Mouse (Mus musculus) liver, adult 2 months (tissue): ENCODE data around the gene Dnaic1. TPM values are rescaled to one million over a fixed set of nuclear protein-coding genes. Genes with fewer than 3 reads are reported as not detected.
A peak's percentile ranks its signal among the peaks of the same experiment; 100 is the strongest.

ENCODE experiments used
- DNase-seq: peaks from one replicate; pipeline ENCODE4 v3.0.0-alpha.2; 2011; ENCODE audit warnings: low read depth, low spot score; ENCODE audit errors: extremely low read depth
- H3K27ac ChIP-seq: fragments of 200-500 bp; replicated peaks from 2 replicates; pipeline ENCODE4 v1.5.1; 2012; ENCODE audit warnings: low read depth, mild to moderate bottlenecking, control low read depth, inconsistent platforms, low read length; ENCODE audit not compliant: insufficient read depth
- H3K27me3 ChIP-seq: fragments of 200-500 bp; 2 replicates; pipeline ENCODE4 v1.6.1; 2012; ENCODE audit warnings: mild to moderate bottlenecking, moderate library complexity, low read length, inconsistent platforms; ENCODE audit not compliant: control insufficient read depth, insufficient read depth
- H3K36me3 ChIP-seq: fragments of 200-500 bp; 2 replicates; pipeline ENCODE4 v1.6.1; 2012; ENCODE audit warnings: low read length, inconsistent platforms; ENCODE audit not compliant: control insufficient read depth, insufficient read depth
- H3K4me1 ChIP-seq: fragments of 200-500 bp; 2 replicates; pipeline ENCODE4 v1.6.1; 2011; ENCODE audit warnings: low read length; ENCODE audit not compliant: control insufficient read depth, insufficient read depth
- H3K4me3 ChIP-seq: fragments of 200-500 bp; 2 replicates; pipeline ENCODE4 v1.5.1; 2011; ENCODE audit warnings: low read depth, mild to moderate bottlenecking, control low read depth, low read length, moderate library complexity; ENCODE audit not compliant: insufficient read depth
- H3K79me2 ChIP-seq: fragments of 200-500 bp; 2 replicates; pipeline ENCODE4 v1.6.1; 2012; ENCODE audit warnings: inconsistent platforms, mild to moderate bottlenecking, low read length, moderate library complexity; ENCODE audit not compliant: control insufficient read depth, insufficient read depth
- H3K9ac ChIP-seq: fragments of 200-500 bp; 2 replicates; pipeline ENCODE4 v1.6.1; 2012; ENCODE audit warnings: low read depth, mild to moderate bottlenecking, control low read depth, inconsistent platforms, low read length
- CTCF ChIP-seq: fragments of 200-500 bp; IDR thresholded peaks from 2 replicates; pipeline ENCODE4 v1.5.1; 2011; ENCODE audit warnings: low read depth, low read length, control low read depth
- POLR2A ChIP-seq: fragments of 200-500 bp; IDR thresholded peaks from 2 replicates; pipeline ENCODE4 v1.6.1; 2011; ENCODE audit warnings: low read length, control low read depth; ENCODE audit not compliant: insufficient read depth; ENCODE audit errors: extremely low read depth
- WGBS: fragments of 180-500 bp; shearing (Covaris S2); methylation state at CpG from one replicate; pipeline ENCODE4 v1.1.7; 2018; 5-methylcytosine and 5-hydroxymethylcytosine counted together
- polyA plus RNA-seq: library from polyadenylated mRNA; depleted of rRNA; stranded (reverse); fragments of >200 nt; gene quantifications from 2 replicates; pipeline ENCODE4 v1.2.3, GENCODE M21; 2012; rRNA removed
- total RNA-seq: library from RNA; depleted of rRNA; stranded (reverse); fragments of >200 nt; gene quantifications from 2 replicates; pipeline ENCODE4 v1.2.3, GENCODE M21; 2014; rRNA removed

Dnaic1 gene
- 0.18 and 1.2 TPM in 2 replicates for total RNA-seq
- polyA plus RNA-seq, result 0.78 and 2.3 TPM in 2 replicates

DNA sequence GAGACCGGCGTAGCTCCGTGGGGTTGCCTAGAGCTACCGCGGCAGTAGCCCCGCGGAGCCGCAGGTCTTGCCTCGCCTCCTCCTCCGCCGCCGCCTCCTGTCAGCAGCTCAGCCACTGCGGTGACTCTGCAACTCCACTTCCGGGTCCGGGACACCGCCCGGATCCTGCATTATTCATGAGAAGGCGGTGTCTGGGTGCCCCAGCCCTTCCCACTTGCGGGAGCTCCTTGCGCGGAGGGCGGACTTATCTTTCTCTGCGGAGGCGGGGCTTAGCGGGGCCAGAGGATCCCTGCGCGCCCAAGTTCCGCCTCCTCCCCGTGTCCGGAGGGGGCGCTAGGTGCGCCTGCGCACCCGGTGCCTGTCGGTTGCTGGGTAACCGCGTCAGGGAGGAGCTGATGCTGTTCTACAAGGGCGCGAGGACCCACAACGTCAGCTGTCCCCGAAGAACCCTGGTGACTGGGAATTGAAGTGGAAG is at the start of gene Dnaic1, which contains the start of gene Fam219a:
TSS of gene Dnaic1 (plus strand) at position 365 of the 475 bp plus-strand sequence.
TSS of gene Fam219a (minus strand) at position 128 of the 475 bp plus-strand sequence.
- Histone ChIP-seq H3K79me2 (peaks cover 8% of the 10 kb centered on the region; the same call in 1 of the 2 replicates), H3K36me3 (no peaks in the 10 kb centered on the region), H3K4me3 (peak within 1 kb of the TSS; percentile 85), H3K9ac (peak within 1 kb of the TSS; percentile 81), H3K4me1 (0 out of 2 replicates have a peak, but pooled peaks cover 3% of the 10 kb centered on the region), H3K27ac (peak within 1 kb of the TSS; percentile 25), H3K27me3 (no peaks in the 10 kb centered on the region)
- DNase-seq, result peak; percentile 92
- WGBS, result under 1% methylated on average over 41 of the region's 41 CpGs
- peak; percentile 47 for TF ChIP-seq CTCF
- TF ChIP-seq POLR2A, result peak; percentile 80

DNA sequence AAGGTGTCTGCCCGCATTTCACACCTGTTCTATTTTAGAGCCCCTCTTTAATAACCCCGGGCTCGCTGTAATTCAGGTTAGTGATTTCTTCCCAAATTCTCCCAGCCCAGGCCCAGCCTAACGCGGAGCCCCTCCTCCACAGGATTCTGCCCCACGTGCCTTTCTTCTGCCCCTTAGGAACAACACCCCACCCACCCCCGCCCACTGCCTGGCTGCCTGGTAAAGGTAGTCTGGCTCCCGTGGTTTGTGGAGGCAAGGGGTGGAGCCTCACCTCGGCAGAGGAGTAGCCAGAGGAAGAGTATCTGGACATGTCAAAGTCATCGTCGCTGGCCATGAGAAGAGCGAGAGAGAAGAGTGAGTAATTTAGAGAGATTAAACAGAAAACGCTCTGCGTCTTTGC is 48.9 kb upstream of the Dnaic1 start:
- no peak for DNase-seq
- no peaks in the 10 kb centered on the region for H3K27me3 ChIP-seq
- no peak overlapping the region for H3K4me3 ChIP-seq
- no peak overlapping the region for H3K9ac ChIP-seq
- H3K27ac ChIP-seq, result no peak overlapping the region
- H3K36me3 ChIP-seq, result no peaks in the 10 kb centered on the region
- H3K4me1 ChIP-seq, result 0 out of 2 replicates have a peak, but pooled peaks cover 2% of the 10 kb centered on the region
- no peaks in the 10 kb centered on the region for H3K79me2 ChIP-seq
- TF ChIP-seq CTCF (no peak), POLR2A (no peak)
- WGBS, result 68% methylated on average over 14 of the region's 14 CpGs

DNA sequence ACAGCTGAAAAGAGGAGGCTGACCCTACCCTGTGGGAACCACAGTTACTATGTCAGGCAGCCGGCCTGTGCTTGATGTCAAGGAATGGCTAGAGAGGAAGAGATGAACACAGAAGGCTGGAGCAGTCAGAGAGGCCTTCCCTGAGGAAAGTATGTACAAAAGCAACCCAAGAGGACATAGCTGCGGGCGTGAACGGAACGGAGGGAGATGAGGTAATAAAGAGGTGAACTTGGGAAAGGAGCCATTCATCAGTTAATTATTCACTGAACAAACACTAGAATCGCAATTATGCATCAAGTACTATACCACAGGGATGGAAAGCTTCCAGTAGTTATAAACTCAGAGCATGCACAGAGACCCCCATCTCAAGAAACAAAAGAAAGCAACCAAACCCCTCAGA is 47.4 kb upstream of the Dnaic1 start:
- TF ChIP-seq CTCF (no peak), POLR2A (no peak)
- DNase-seq, result no peak
- Histone ChIP-seq H3K4me1 (0 out of 2 replicates have a peak, but pooled peaks cover 2% of the 10 kb centered on the region), H3K27ac (no peak overlapping the region), H3K36me3 (no peaks in the 10 kb centered on the region), H3K9ac (no peak overlapping the region), H3K27me3 (no peaks in the 10 kb centered on the region), H3K79me2 (no peaks in the 10 kb centered on the region), H3K4me3 (no peak overlapping the region)
- 53% methylated on average over 6 of the region's 6 CpGs for WGBS

DNA sequence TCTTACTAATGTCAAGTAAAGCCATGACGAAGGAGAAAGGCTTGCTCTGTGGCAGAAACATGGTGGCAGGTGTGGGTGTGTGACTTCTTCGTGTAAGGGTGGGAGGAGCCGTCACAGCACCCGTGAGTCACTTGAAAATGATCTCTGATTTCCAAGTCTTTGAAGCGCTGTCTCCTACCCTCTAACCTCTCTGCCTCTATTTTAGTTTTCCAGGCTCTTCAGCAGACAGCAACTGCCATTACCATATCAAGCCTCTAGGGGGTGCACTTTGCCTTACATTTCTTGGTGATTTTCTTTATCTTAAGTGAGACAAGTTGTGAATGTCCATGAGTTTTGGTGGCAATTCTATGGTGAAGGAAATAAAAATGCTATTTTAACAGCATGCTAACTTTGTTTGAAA is 46.8 kb upstream of the Dnaic1 start:
- Histone ChIP-seq H3K4me1 (peaks cover 4% of the 10 kb centered on the region; the same call in 1 of the 2 replicates), H3K4me3 (no peak overlapping the region), H3K36me3 (no peaks in the 10 kb centered on the region), H3K27me3 (no peaks in the 10 kb centered on the region), H3K27ac (no peak overlapping the region), H3K79me2 (no peaks in the 10 kb centered on the region), H3K9ac (no peak overlapping the region)
- DNase-seq, result peak; percentile 53
- 57% methylated on average over 5 of the region's 5 CpGs for WGBS
- TF ChIP-seq POLR2A (no peak), CTCF (0 out of 2 replicates have a peak, but pooled peaks have one; percentile 8)

DNA sequence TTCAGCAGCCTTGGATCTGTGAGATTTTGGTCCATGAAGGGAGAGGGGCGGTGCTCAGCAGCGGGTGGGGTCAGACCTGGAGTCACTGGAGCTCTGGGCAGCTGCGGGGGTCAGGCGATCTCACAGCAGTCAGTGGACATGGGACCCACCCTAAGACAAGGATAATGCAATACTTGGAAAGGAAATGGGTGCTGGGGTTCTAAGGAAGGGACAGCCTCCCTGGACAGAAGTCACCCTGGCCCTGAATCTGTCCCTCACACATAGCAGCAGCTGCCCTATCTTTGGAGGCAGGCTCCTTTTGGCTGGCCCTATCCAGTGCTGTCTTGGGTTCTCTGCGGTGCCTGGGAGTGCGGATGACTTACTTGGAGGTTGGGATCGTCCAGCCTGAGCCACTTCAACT is 45.7 kb upstream of the Dnaic1 start:
- Histone ChIP-seq H3K27me3 (no peaks in the 10 kb centered on the region), H3K4me3 (no peak overlapping the region), H3K27ac (no peak overlapping the region), H3K36me3 (no peaks in the 10 kb centered on the region), H3K9ac (no peak overlapping the region), H3K4me1 (peaks cover 7% of the 10 kb centered on the region), H3K79me2 (no peaks in the 10 kb centered on the region)
- 85% methylated on average over 7 of the region's 7 CpGs for WGBS
- TF ChIP-seq CTCF, result no peak
- no peak for TF ChIP-seq POLR2A
- DNase-seq, result no peak

DNA sequence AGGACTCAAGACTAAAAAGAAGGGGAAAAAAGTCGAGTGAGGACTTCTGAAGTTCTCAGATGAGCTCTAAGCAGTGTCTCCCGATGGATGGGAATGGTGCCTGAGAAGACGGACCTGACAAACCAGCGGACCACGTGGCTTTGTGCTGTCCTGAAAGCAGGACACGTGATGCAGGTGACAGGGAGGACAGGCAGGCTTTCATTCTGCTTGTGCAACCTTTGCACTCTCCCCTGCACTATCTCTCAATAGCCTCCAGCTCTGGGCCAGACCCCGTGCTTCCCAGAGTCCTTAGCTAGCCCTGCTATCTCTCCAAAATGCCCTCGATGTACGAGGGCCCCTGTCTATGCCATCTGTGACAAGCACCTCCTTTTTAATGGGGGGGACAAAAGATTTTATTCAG is 44.7 kb upstream of the Dnaic1 start:
- Histone ChIP-seq H3K79me2 (no peaks in the 10 kb centered on the region), H3K27me3 (no peaks in the 10 kb centered on the region), H3K27ac (no peak overlapping the region), H3K9ac (no peak overlapping the region), H3K4me1 (peaks cover 8% of the 10 kb centered on the region), H3K4me3 (no peak overlapping the region), H3K36me3 (no peaks in the 10 kb centered on the region)
- DNase-seq, result peak; percentile 87
- TF ChIP-seq CTCF (no peak), POLR2A (no peak)
- WGBS, result 28% methylated on average over 9 of the region's 9 CpGs
